Mouse (Mus musculus) heart, embryonic 13.5 days (tissue): ENCODE data around the gene Trim80. TPM values are rescaled to one million over a fixed set of nuclear protein-coding genes. Genes with fewer than 3 reads are reported as not detected.

Experiments
- ATAC-seq: fragments of 200-750 bp; cut with Nextera tagmentation; 2 replicates; pipeline ENCODE4 v1.8.0; 2017; ENCODE audit warnings: moderate TSS enrichment; ENCODE audit not compliant: insufficient number of reproducible peaks, low FRiP score, low TSS enrichment; ENCODE audit errors: extremely low read depth
- H3K27ac ChIP-seq: fragments of 300-500 bp; sonication (generic); replicated peaks from 2 replicates; pipeline ENCODE4 v1.5.1; 2015; ENCODE audit warnings: moderate library complexity, mild to moderate bottlenecking, inconsistent platforms
- H3K27me3 ChIP-seq: fragments of 300-500 bp; sonication (generic); replicated peaks from 2 replicates; pipeline ENCODE4 v1.6.1; 2015; ENCODE audit warnings: mild to moderate bottlenecking, inconsistent platforms
- H3K36me3 ChIP-seq: fragments of 300-500 bp; sonication (generic); 2 replicates; pipeline ENCODE4 v1.6.1; 2015; ENCODE audit warnings: mild to moderate bottlenecking, inconsistent platforms
- H3K4me1 ChIP-seq: fragments of 300-500 bp; sonication (generic); 2 replicates; pipeline ENCODE4 v1.6.1; 2015; ENCODE audit warnings: inconsistent platforms
- H3K4me2 ChIP-seq: fragments of 300-500 bp; sonication (generic); 2 replicates; pipeline ENCODE4 v1.6.1; 2015; ENCODE audit warnings: inconsistent platforms, mild to moderate bottlenecking, moderate library complexity
- H3K4me3 ChIP-seq: fragments of 300-500 bp; sonication (generic); 2 replicates; pipeline ENCODE4 v1.5.1; 2015; ENCODE audit warnings: moderate library complexity, mild to moderate bottlenecking, inconsistent platforms
- H3K9ac ChIP-seq: fragments of 300-500 bp; sonication (generic); 2 replicates; pipeline ENCODE4 v1.6.1; 2015; ENCODE audit warnings: inconsistent platforms, mild to moderate bottlenecking, moderate library complexity
- H3K9me3 ChIP-seq: fragments of 300-500 bp; sonication (generic); 2 replicates; pipeline ENCODE4 v1.6.1; 2016; ENCODE audit warnings: inconsistent platforms
- WGBS: fragments of 180-500 bp; shearing (Covaris S2); methylation state at CpG from one replicate; pipeline ENCODE4 v1.1.7; 2015; ENCODE audit warnings: mixed read lengths; 5-methylcytosine and 5-hydroxymethylcytosine counted together
- polyA plus RNA-seq: library from polyadenylated mRNA; unstranded; fragments of >200 nt; fragmentation: Nextera tagmentation; extraction: Ambion mirVana; gene quantifications from 2 replicates; pipeline ENCODE4 v1.2.1, GENCODE M21; 2015

Trim80 gene
- polyA plus RNA-seq, 1 experiment from 2014 or later, result 0.07 TPM

- Histone ChIP-seq H3K9ac (no peak overlapping the region), H3K9me3 (no peaks in the 10 kb centered on the region), H3K27me3 (no peaks in the 10 kb centered on the region), H3K4me2 (no peak overlapping the region), H3K36me3 (peaks cover 59% of the 10 kb centered on the region), H3K27ac (no peak overlapping the region), H3K4me3 (no peak overlapping the region), H3K4me1 (peaks cover 30% of the 10 kb centered on the region)
- no peak for ATAC-seq
- 86% methylated on average over 7 of the region's 7 CpGs for WGBS
Measured at GRCm38 (mm10) chr11:115409556-115409955, 30.8 kb upstream of the Trim80 start.

DNA sequence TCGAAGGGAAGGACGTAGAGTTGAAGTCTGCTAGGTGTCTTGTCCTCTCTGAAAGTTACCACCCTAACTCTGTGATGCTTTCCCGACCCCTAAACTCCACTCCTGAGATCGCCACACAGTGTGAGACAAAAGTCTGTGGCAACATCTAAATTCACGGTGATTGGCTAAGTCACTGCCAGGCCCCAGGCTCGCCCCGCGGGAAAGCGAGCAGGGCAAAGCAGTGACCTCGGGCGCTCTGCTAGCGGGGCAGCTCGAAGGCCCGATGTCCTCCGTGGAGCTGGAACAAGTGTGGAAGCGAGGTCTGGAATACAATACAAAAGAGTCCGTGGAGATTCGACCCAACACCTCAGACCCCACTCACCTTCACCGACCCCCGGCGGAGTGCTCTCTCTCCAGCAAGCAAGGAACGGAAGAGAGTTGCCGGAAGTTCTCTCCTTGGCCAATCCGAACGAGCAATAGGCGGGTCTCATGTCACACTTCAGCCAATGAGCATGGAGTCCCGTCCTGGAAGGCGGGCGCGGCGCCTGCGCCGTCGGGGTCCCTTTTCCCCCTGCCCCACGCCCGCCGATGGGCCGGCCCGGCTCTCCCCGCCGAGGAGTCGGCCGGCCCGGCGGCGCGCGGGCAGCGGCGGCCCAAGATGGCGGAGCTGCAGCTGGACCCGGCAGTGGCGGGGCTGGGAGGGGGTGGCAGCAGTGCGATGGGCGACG lies 20.7 kb upstream of the Trim80 start, which contains the start of the genes Atp5h and Kctd2:
Gene Atp5h, minus strand, starts transcription at position 432 of the 707 bp plus-strand sequence.
Gene Kctd2, plus strand, starts transcription at position 598 of the 707 bp plus-strand sequence.
- Histone ChIP-seq H3K9ac (peak within 1 kb of the TSS; percentile 98), H3K4me2 (peak within 1 kb of the TSS; percentile 96), H3K4me3 (peak within 1 kb of the TSS; percentile 96), H3K27me3 (no peaks in the 10 kb centered on the region), H3K4me1 (peaks cover 64% of the 10 kb centered on the region), H3K36me3 (peaks cover 59% of the 10 kb centered on the region), H3K27ac (peak within 1 kb of the TSS; percentile 93), H3K9me3 (no peaks in the 10 kb centered on the region)
- under 1% methylated on average over 53 of the region's 56 CpGs for WGBS
- peak; percentile 97 for ATAC-seq

DNA sequence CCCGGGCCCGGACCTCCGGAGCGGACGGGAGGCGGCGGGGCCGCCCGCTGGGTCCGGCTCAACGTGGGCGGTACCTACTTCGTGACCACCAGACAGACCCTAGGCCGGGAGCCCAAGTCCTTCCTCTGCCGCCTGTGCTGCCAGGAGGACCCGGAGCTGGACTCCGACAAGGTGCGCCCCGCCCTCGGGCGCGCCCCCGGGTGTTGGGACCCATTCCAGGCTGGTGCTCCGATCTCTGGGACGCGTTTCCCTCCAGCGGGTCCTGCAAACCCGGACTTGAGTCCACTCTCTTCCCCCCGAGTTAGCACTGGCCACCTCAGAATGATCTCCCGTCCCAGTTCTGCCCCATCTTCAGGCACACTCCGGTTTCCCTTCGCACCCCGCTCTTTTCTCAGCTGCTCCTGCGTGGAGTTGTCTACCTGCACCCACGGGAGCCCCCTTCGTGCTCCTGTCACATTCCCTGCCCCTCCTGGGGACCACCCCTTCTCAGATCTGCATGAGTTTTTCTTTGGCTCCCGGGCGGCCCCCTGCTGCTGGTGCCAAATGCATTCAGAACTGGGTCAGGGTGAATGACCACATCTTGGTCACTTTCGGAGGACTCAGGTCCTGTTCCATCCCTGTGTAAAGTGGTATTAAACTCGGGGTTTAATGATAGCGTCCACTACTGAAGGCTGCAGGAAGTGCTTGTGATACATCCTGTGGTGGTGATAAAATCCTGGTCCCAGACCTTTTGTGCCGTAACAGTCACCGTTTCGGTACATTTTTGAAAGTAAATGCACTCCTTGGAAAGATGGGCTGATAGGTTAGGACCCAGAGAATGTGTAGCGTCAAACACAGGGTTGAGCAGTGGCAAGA lies 19.8 kb upstream of the Trim80 start:
- H3K27ac ChIP-seq, result peak overlapping the region; percentile 93
- H3K4me2 ChIP-seq, result peak overlapping the region; percentile 96
- no peaks in the 10 kb centered on the region for H3K9me3 ChIP-seq
- ATAC-seq, result peak; percentile 53
- H3K9ac ChIP-seq, result peak overlapping the region; percentile 98
- H3K27me3 ChIP-seq, result no peaks in the 10 kb centered on the region
- peak overlapping the region; percentile 96 for H3K4me3 ChIP-seq
- WGBS, result 1% methylated on average over 45 of the region's 45 CpGs
- H3K4me1 ChIP-seq, result peaks cover 55% of the 10 kb centered on the region
- peaks cover 59% of the 10 kb centered on the region for H3K36me3 ChIP-seq

DNA sequence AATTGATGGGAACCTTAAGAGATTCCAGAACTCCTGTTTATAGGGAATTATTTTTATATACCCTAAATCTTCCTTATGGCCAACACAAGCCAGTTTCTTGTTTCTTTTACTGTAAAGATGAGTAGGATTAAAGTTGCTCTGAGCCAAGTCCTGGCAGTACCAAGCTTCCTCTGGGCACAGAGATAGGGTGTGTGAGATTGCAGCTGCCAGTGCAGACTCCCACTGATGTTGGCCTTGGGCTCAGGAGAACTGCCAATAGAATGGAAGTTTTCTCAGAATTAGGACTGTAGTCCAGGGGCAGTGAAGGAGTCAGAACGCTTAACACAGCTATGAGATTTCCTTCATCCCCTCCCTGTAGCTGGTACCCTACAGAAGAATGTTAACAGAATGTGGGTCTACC lies 19.0 kb upstream of the Trim80 start:
- H3K9me3 ChIP-seq, result no peaks in the 10 kb centered on the region
- peaks cover 48% of the 10 kb centered on the region for H3K4me1 ChIP-seq
- whole genome bisulfite sequencing, result 60% methylated on average over 1 of the region's 1 CpGs
- H3K27me3 ChIP-seq, result no peaks in the 10 kb centered on the region
- H3K4me2 ChIP-seq, result peak overlapping the region; percentile 96
- H3K36me3 ChIP-seq, result peaks cover 59% of the 10 kb centered on the region
- H3K4me3 ChIP-seq, result peak overlapping the region; percentile 96
- no peak for ATAC-seq
- H3K27ac ChIP-seq, result peak overlapping the region; percentile 93; the same call in 1 of the 2 replicates
- peak overlapping the region; percentile 98 for H3K9ac ChIP-seq

DNA sequence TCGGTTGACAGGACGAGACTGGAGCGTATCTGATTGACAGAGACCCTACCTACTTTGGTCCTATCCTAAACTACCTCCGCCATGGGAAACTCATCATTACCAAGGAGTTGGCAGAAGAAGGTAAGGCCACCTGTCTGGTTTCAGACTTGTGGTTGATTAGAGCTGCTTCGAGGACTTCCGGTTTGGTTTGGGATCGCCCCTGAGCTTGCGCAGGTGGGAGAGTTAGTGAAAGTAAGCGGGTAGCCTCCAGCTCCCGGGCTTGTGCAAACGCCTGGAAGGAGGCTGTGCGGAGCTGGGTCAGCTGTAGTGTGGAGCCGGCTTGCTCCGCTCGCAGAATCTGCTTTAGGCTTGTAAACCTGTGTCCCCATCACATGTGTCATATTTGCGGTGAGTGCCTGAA lies 18.4 kb upstream of the Trim80 start:
- no peak for ATAC-seq

DNA sequence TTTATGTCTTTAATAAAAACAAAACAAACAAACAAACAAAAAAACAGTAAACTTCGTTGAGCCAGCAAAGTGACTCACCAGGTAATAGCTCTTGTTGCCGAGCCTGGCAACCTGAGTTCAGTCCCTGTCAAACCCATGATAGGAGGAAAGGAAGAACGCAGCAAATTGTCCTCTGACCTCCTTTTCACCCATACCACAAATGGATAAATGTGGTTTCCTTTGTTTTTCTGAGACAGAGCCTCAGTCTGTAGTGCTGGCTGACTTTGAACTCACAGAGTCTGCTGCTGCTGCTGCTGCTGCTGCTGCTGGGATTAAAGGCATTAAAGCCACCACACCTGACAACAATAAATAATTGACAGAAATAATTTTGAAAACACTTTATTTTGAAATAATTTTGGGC lies 17.3 kb upstream of the Trim80 start:
- H3K9ac ChIP-seq, result no peak overlapping the region
- no peak for ATAC-seq
- H3K27ac ChIP-seq, result no peak overlapping the region
- H3K36me3 ChIP-seq, result peaks cover 56% of the 10 kb centered on the region
- WGBS, result 76% methylated on average over 3 of the region's 3 CpGs
- no peaks in the 10 kb centered on the region for H3K9me3 ChIP-seq
- peaks cover 40% of the 10 kb centered on the region for H3K4me1 ChIP-seq
- H3K4me2 ChIP-seq, result no peak overlapping the region
- no peak overlapping the region for H3K4me3 ChIP-seq
- H3K27me3 ChIP-seq, result no peaks in the 10 kb centered on the region

More for the DNA sequence above, 18.4 kb upstream of the Trim80 start:
- Histone ChIP-seq H3K9me3 (no peaks in the 10 kb centered on the region), H3K4me3 (no peak overlapping the region), H3K4me2 (no peak overlapping the region), H3K4me1 (peaks cover 41% of the 10 kb centered on the region), H3K9ac (0 out of 2 replicates have a peak overlapping the region, but pooled peaks have one; percentile 17), H3K27me3 (no peaks in the 10 kb centered on the region), H3K36me3 (peaks cover 59% of the 10 kb centered on the region), H3K27ac (no peak overlapping the region)
- 87% methylated on average over 16 of the region's 16 CpGs for WGBS

DNA sequence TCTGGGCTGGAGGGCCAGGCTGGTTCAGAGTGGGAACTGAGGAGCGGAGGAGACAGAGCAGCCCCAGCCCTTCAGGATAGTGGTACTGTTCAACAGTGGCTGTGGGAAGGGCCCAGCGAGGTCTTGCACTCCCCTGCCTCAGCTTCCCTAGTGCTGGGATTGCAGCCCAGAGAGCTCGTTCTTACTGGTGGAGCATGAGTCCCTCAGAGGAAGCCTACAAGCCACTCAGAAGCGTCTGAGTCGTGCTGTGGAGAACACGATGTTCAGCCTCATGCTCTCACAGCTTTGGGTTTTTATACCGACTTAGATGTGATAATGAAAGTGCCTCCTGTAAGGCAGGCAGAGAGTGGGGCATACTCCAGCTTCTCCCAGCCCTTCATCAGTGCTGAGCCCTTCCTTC lies 15.7 kb upstream of the Trim80 start:
- Histone ChIP-seq H3K9me3 (no peaks in the 10 kb centered on the region), H3K27me3 (no peaks in the 10 kb centered on the region), H3K4me3 (no peak overlapping the region), H3K36me3 (peaks cover 66% of the 10 kb centered on the region), H3K4me1 (peaks cover 34% of the 10 kb centered on the region), H3K27ac (no peak overlapping the region), H3K4me2 (no peak overlapping the region), H3K9ac (no peak overlapping the region)
- no peak for ATAC-seq
- 71% methylated on average over 7 of the region's 7 CpGs for WGBS

DNA sequence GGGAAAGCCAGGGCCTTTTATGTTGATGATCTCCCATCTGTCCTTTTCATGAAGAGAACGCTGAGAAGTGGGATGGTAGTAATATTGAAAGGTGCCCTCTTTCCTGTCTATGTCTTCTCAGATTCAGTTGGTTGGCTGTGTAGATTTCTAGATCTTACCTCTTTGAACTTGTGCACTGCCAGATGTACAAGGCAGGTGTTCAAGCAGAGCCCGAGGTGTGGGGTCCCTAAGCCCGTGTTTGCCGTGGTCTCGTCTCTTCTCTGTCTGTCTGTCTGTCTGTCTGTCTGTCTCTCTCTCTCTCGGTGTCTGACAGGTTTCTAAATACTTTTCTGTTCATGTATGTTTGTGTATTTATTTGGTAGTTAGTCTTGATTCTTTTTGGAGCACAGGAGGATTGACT lies 14.7 kb upstream of the Trim80 start:
- H3K4me1 ChIP-seq, result peaks cover 32% of the 10 kb centered on the region
- no peak overlapping the region for H3K27ac ChIP-seq
- WGBS, result 88% methylated on average over 6 of the region's 6 CpGs
- H3K9ac ChIP-seq, result no peak overlapping the region
- H3K4me3 ChIP-seq, result no peak overlapping the region
- no peaks in the 10 kb centered on the region for H3K27me3 ChIP-seq
- ATAC-seq, result no peak
- no peak overlapping the region for H3K4me2 ChIP-seq
- H3K9me3 ChIP-seq, result no peaks in the 10 kb centered on the region
- peaks cover 77% of the 10 kb centered on the region for H3K36me3 ChIP-seq

- no peak for ATAC-seq
- Histone ChIP-seq H3K4me3 (no peak overlapping the region; the same call in 1 of the 2 replicates), H3K4me2 (peak overlapping the region; percentile 40), H3K36me3 (peaks cover 88% of the 10 kb centered on the region), H3K9ac (peak overlapping the region; percentile 63), H3K27ac (peak overlapping the region; percentile 68), H3K4me1 (peaks cover 15% of the 10 kb centered on the region), H3K27me3 (no peaks in the 10 kb centered on the region), H3K9me3 (no peaks in the 10 kb centered on the region)
- 33% methylated on average over 20 of the region's 20 CpGs for WGBS
Measured at GRCm38 (mm10) chr11:115427482-115428331, 12.6 kb upstream of the Trim80 start.

GRCm38 (mm10) chr11:115429307-115429706 lies 11.0 kb upstream of the Trim80 start:
- Histone ChIP-seq H3K9me3 (no peaks in the 10 kb centered on the region), H3K4me1 (peaks cover 15% of the 10 kb centered on the region), H3K36me3 (peaks cover 82% of the 10 kb centered on the region), H3K27ac (no peak overlapping the region), H3K4me3 (no peak overlapping the region), H3K9ac (no peak overlapping the region), H3K4me2 (no peak overlapping the region), H3K27me3 (no peaks in the 10 kb centered on the region)
- WGBS, result 78% methylated on average over 7 of the region's 7 CpGs
- no peak for ATAC-seq

- Histone ChIP-seq H3K9ac (no peak overlapping the region), H3K36me3 (peaks cover 69% of the 10 kb centered on the region), H3K9me3 (no peaks in the 10 kb centered on the region), H3K4me3 (no peak overlapping the region), H3K27ac (no peak overlapping the region), H3K27me3 (no peaks in the 10 kb centered on the region), H3K4me2 (no peak overlapping the region), H3K4me1 (peaks cover 22% of the 10 kb centered on the region)
- ATAC-seq, result no peak
- 92% methylated on average over 6 of the region's 6 CpGs for WGBS
Measured at GRCm38 (mm10) chr11:115430561-115430960, 9.8 kb upstream of the Trim80 start.
